8 mouse cellular contexts compared by ENCODE assay signal in genomic region chr2:103591742-103592590, GRCm38 (mm10). TPM values are rescaled to one million over a fixed set of nuclear protein-coding genes. Genes with fewer than 3 reads are reported as not detected.
DNase-seq lines count a peak whose midpoint lies in the region; ATAC-seq lines count a peak whose summit lies in the region.

No protein-coding gene starts in this region.

- H3K36me3 ChIP-seq in intestine, embryonic 15.5 days: no peaks in the 10 kb centered on the region
- H3K36me3 ChIP-seq in midbrain, embryonic 10.5 days: no peaks in the 10 kb centered on the region

- 53% methylated on average over 9 of the region's 9 CpGs for WGBS in intestine, embryonic 15.5 days
- 58% methylated on average over 9 of the region's 9 CpGs for WGBS in midbrain, embryonic 10.5 days

- no peaks in the 10 kb centered on the region for H3K9me3 ChIP-seq in intestine, embryonic 15.5 days
- H3K9me3 ChIP-seq in midbrain, embryonic 10.5 days (replicated peaks): no peaks in the 10 kb centered on the region

- 0 out of 2 replicates have a peak overlapping the region, but pooled peaks have one; percentile 2 for H3K4me2 ChIP-seq in intestine, embryonic 15.5 days (replicated peaks)

- peak; percentile 53 for DNase-seq in NIH3T3 (ENCODE audit: low read depth)
- DNase-seq in forelimb bud, embryonic 11.5 days (ENCODE audit: low read depth, low spot score): peak; percentile 59
- DNase-seq in midbrain, embryonic 10.5 days (ENCODE audit: low spot score): no peak
- DNase-seq in thymus, postnatal 36 days: no peak
- no peak for DNase-seq in liver
- no peak for DNase-seq in adrenal gland, postnatal 10 days

- 0 out of 2 replicates have a peak overlapping the region, but pooled peaks have one; percentile 42 for H3K27ac ChIP-seq in intestine, embryonic 15.5 days
- H3K27ac ChIP-seq in midbrain, embryonic 10.5 days (replicated peaks): 0 out of 2 replicates have a peak overlapping the region, but pooled peaks have one; percentile 4

- peak; percentile 81 for ATAC-seq in cerebellum, adult (ENCODE audit: insufficient number of reproducible peaks, low FRiP score, low TSS enrichment)
- ATAC-seq in intestine, embryonic 15.5 days: peak; percentile 66

- H3K27me3 ChIP-seq in intestine, embryonic 15.5 days (replicated peaks): no peaks in the 10 kb centered on the region
- H3K27me3 ChIP-seq in midbrain, embryonic 10.5 days (ENCODE audit: low read depth, poor library complexity, severe bottlenecking): no peaks in the 10 kb centered on the region

- peaks cover 15% of the 10 kb centered on the region; the same call in 1 of the 2 replicates for H3K4me1 ChIP-seq in intestine, embryonic 15.5 days (replicated peaks)
- peaks cover 33% of the 10 kb centered on the region for H3K4me1 ChIP-seq in midbrain, embryonic 10.5 days

- no peak overlapping the region for H3K9ac ChIP-seq in intestine, embryonic 15.5 days

- H3K4me3 ChIP-seq in intestine, embryonic 15.5 days (replicated peaks): no peak overlapping the region
- H3K4me3 ChIP-seq in midbrain, embryonic 10.5 days: no peak overlapping the region

RNA-seq across cellular contexts. Expression of gene Abtb2, which starts 25.9 kb away (rescaled TPM):
- polyA plus RNA-seq in intestine, embryonic 15.5 days (2015; fragmentation: Nextera tagmentation; extraction: Ambion mirVana): 4.5 and 4.8 TPM in 2 replicates
- polyA plus RNA-seq in midbrain, embryonic 10.5 days (2016; fragmentation: Nextera tagmentation; extraction: Ambion mirVana): 11.5 and 14.9 TPM in 2 replicates
- total RNA-seq in adrenal gland, postnatal 10 days (2021): 10 to 100 TPM; 10.7 to 12.3 TPM

Comparison
In these comparisons a context has a peak if more than half of its experiments do, and no peak if none do; other contexts are left out.
1. DNase-seq: peak in NIH3T3 (single experiment) and forelimb bud, embryonic 11.5 days (single experiment); none in midbrain, embryonic 10.5 days (single experiment), thymus, postnatal 36 days (0 of 2), liver (single experiment) and adrenal gland, postnatal 10 days (single experiment).